Mouse (Mus musculus): ENCODE measurements at regions not wholly inside any gene's neighbourhood (a gene's known extent, or its start where the extent isn't known, plus 50 kb on each side); places are given as distances from the start of the nearest gene placed in this dataset.
A peak's percentile ranks its signal among the peaks of the same experiment; 100 is the strongest.

DNA sequence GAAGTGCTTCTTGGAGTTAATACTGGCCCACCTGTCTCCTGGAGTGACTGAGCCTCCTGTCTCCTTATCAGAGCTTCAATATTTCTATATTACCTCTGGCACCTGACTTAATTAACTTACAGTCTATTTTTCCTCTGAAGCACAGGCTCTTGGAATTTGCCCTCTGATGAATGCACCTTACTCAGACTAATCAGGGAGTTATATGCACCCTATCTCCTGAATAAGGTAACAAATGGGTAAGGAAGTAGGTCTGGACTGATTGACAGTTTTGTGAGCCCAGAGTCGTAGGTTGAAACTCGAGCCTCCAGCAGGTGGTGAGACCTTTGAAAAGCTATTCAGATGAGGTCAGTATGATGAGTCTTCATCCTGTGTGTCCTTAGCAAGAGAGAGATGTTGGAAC, 304.9 kb upstream of the Mki67 start:
- Histone ChIP-seq H3K36me3 (ENCODE audit: control insufficient read depth, insufficient read depth, low read length) (no peaks in the 10 kb centered on the region), H3K9me3 (ENCODE audit: control insufficient read depth, low read length) (no peaks in the 10 kb centered on the region), H3K4me3 (ENCODE audit: low read depth, low read length) (no peak overlapping the region), H3K4me2 (ENCODE audit: low read depth, low read length) (no peak overlapping the region), H3K4me1 (ENCODE audit: control insufficient read depth, insufficient read depth, low read length) (0 out of 2 replicates have a peak, but pooled peaks cover 5% of the 10 kb centered on the region), H3K27ac (replicated peaks; ENCODE audit: low read depth, low read length) (no peak overlapping the region), H3K27me3 (replicated peaks; ENCODE audit: control insufficient read depth, insufficient read depth, low read length) (no peaks in the 10 kb centered on the region), H3K9ac (ENCODE audit: low read depth, low read length) (no peak overlapping the region)
- WGBS = 43% methylated on average over 2 of the region's 2 CpGs
- no peak for DNase-seq (ENCODE audit: low spot score)
- no peak for ATAC-seq (ENCODE audit: low read depth)

DNA sequence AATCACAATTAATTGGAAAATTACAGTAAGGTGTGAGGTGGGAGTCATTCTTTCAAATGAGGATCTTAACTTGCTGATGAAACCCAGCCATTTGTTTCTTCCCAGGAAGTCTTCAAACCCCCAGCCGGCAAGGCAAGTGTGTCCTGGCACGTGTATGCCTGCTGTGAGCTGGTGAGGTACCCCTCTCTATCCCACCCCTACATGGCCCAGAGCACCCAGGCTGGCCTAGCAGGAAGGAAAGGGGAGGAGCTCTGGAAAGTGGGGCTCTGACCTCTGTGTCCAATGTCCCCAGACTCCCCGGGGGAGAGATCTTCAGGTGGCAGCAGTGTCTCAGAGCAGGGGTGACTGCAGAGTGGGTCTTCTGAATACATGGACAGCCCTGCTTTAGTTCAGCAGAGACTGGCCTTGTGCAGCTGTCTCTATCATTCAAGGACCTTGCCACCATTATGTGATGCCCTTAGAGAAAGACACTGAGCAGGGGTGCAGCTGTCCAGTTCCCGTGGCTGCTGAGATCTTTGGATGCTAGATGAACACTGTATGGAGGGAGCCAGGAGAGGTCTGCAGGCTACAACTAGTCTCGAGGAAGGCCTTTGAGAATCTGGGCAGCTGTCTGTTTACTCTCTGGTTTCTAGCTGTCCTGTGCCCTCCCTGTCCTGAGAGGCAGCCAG, 306.8 kb upstream of the Mki67 start:
- DNase-seq (ENCODE audit: low spot score) (peak; percentile 76), ATAC-seq (ENCODE audit: low read depth) (peak; percentile 76)
- no peak overlapping the region for H3K9ac ChIP-seq (ENCODE audit: low read depth, low read length)
- H3K4me3 ChIP-seq (ENCODE audit: low read depth, low read length) = no peak overlapping the region
- no peaks in the 10 kb centered on the region for H3K9me3 ChIP-seq (ENCODE audit: control insufficient read depth, low read length)
- 0 out of 2 replicates have a peak, but pooled peaks cover 5% of the 10 kb centered on the region for H3K4me1 ChIP-seq (ENCODE audit: control insufficient read depth, insufficient read depth, low read length)
- no peak overlapping the region for H3K27ac ChIP-seq (replicated peaks; ENCODE audit: low read depth, low read length)
- WGBS = 65% methylated on average over 5 of the region's 5 CpGs
- no peaks in the 10 kb centered on the region for H3K36me3 ChIP-seq (ENCODE audit: control insufficient read depth, insufficient read depth, low read length)
- no peaks in the 10 kb centered on the region for H3K27me3 ChIP-seq (replicated peaks; ENCODE audit: control insufficient read depth, insufficient read depth, low read length)
- H3K4me2 ChIP-seq (ENCODE audit: low read depth, low read length) = no peak overlapping the region

DNA sequence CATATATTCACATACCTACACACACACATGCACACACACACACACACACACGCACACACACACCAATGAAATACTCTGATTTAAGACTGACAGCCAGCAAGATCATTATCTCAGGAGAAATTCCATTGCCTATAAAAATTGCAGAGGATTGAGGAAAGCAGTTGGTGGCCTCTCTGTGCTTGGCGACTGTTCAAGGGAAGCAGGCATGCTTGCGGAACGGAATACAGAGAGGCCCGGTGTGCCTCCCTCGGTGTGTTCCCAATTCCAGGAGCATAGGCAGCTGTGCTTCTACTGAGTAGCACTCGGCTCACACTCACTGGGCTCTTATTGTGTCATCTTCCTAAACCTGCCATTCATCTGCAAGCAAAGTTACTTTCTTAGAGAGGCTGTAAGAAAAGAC, 310.3 kb upstream of the Mki67 start:
- peak; percentile 61 for DNase-seq (ENCODE audit: low spot score)
- WGBS = 31% methylated on average over 7 of the region's 7 CpGs
- no peak overlapping the region for H3K4me3 ChIP-seq (ENCODE audit: low read depth, low read length)
- H3K27ac ChIP-seq (replicated peaks; ENCODE audit: low read depth, low read length) = no peak overlapping the region
- ATAC-seq (ENCODE audit: low read depth) = no peak
- H3K36me3 ChIP-seq (ENCODE audit: control insufficient read depth, insufficient read depth, low read length) = no peaks in the 10 kb centered on the region
- no peak overlapping the region for H3K9ac ChIP-seq (ENCODE audit: low read depth, low read length)
- H3K4me1 ChIP-seq (ENCODE audit: control insufficient read depth, insufficient read depth, low read length) = 0 out of 2 replicates have a peak, but pooled peaks cover 5% of the 10 kb centered on the region
- no peak overlapping the region for H3K4me2 ChIP-seq (ENCODE audit: low read depth, low read length)
- no peaks in the 10 kb centered on the region for H3K9me3 ChIP-seq (ENCODE audit: control insufficient read depth, low read length)
- H3K27me3 ChIP-seq (replicated peaks; ENCODE audit: control insufficient read depth, insufficient read depth, low read length) = no peaks in the 10 kb centered on the region

DNA sequence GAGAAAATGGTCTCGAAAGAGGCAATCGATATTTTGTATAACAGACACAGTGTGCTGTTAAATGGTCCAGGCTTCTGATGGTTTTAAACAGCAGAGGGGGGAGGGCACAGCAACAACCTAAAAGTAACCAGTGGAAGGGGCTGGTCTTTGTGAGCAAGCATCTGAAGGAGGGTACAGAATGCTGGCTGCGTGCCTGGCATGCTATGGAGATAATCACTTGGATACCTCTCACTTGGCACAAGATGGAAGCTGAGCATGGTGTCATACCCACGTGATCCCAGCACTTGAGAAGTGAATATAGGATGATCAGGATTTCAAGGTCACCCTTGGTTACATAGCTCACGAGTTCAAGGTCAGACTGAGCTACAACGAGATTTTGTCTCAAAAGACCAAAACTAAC, 315.9 kb upstream of the Mki67 start:
- Histone ChIP-seq H3K4me3 (ENCODE audit: low read depth, low read length) (no peak overlapping the region), H3K36me3 (ENCODE audit: control insufficient read depth, insufficient read depth, low read length) (no peaks in the 10 kb centered on the region), H3K27me3 (replicated peaks; ENCODE audit: control insufficient read depth, insufficient read depth, low read length) (no peaks in the 10 kb centered on the region), H3K9me3 (ENCODE audit: control insufficient read depth, low read length) (no peaks in the 10 kb centered on the region), H3K9ac (ENCODE audit: low read depth, low read length) (no peak overlapping the region), H3K4me1 (ENCODE audit: control insufficient read depth, insufficient read depth, low read length) (no peaks in the 10 kb centered on the region), H3K4me2 (ENCODE audit: low read depth, low read length) (no peak overlapping the region), H3K27ac (replicated peaks; ENCODE audit: low read depth, low read length) (no peak overlapping the region)
- ATAC-seq (ENCODE audit: low read depth) (no peak), DNase-seq (ENCODE audit: low spot score) (no peak)
- WGBS = 84% methylated on average over 6 of the region's 6 CpGs

DNA sequence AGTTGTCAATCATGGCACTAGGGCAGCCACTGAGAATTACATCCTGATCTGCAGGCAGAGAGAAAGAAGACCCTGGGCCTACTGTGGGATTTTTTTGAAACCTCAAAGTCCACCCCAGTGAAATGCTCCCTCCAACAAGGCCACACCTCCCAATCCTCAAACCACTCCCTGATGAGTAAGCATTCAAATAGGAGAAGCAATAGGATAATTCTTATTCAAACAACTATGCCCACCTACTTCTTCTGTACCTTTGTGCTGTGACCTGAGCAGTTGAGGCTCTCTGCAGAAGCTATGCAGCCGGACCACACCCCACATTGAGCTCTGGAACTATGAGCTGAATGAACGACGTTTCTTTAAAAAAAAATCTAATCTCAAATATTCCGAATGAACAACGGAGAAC, 317.4 kb upstream of the Mki67 start:
- H3K4me2 ChIP-seq (ENCODE audit: low read depth, low read length) = no peak overlapping the region
- H3K4me3 ChIP-seq (ENCODE audit: low read depth, low read length) = no peak overlapping the region
- H3K27me3 ChIP-seq (replicated peaks; ENCODE audit: control insufficient read depth, insufficient read depth, low read length) = no peaks in the 10 kb centered on the region
- H3K9me3 ChIP-seq (ENCODE audit: control insufficient read depth, low read length) = no peaks in the 10 kb centered on the region
- no peak overlapping the region for H3K27ac ChIP-seq (replicated peaks; ENCODE audit: low read depth, low read length)
- no peaks in the 10 kb centered on the region for H3K36me3 ChIP-seq (ENCODE audit: control insufficient read depth, insufficient read depth, low read length)
- DNase-seq (ENCODE audit: low spot score) = no peak
- no peak for ATAC-seq (ENCODE audit: low read depth)
- WGBS = 86% methylated on average over 5 of the region's 5 CpGs
- H3K4me1 ChIP-seq (ENCODE audit: control insufficient read depth, insufficient read depth, low read length) = no peaks in the 10 kb centered on the region
- H3K9ac ChIP-seq (ENCODE audit: low read depth, low read length) = no peak overlapping the region

DNA sequence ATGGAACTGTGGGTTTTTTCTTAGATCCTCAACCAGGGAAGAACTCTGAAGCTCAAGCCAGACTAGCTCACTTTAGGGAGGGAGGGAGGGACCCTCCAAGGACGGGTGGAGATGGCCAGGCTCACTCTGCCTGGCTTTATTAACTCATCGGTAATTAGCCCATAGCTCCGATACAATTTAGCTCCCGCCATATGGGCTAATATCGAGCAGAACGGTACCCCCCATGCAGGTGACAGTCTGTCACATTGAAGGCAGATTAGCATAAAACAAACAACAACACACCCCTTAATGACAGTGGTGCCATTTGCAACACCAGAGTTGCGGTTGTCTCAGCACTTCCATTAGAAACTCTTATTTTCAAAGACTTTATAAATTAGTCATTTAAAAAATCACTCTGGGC, 319.6 kb upstream of the Mki67 start:
- Histone ChIP-seq H3K27ac (replicated peaks; ENCODE audit: low read depth, low read length) (no peak overlapping the region), H3K9ac (ENCODE audit: low read depth, low read length) (no peak overlapping the region), H3K4me1 (ENCODE audit: control insufficient read depth, insufficient read depth, low read length) (no peaks in the 10 kb centered on the region), H3K4me3 (ENCODE audit: low read depth, low read length) (no peak overlapping the region), H3K27me3 (replicated peaks; ENCODE audit: control insufficient read depth, insufficient read depth, low read length) (no peaks in the 10 kb centered on the region), H3K9me3 (ENCODE audit: control insufficient read depth, low read length) (no peaks in the 10 kb centered on the region), H3K4me2 (ENCODE audit: low read depth, low read length) (no peak overlapping the region), H3K36me3 (ENCODE audit: control insufficient read depth, insufficient read depth, low read length) (no peaks in the 10 kb centered on the region)
- 71% methylated on average over 7 of the region's 7 CpGs for WGBS
- ATAC-seq (ENCODE audit: low read depth) = no peak
- no peak for DNase-seq (ENCODE audit: low spot score)

DNA sequence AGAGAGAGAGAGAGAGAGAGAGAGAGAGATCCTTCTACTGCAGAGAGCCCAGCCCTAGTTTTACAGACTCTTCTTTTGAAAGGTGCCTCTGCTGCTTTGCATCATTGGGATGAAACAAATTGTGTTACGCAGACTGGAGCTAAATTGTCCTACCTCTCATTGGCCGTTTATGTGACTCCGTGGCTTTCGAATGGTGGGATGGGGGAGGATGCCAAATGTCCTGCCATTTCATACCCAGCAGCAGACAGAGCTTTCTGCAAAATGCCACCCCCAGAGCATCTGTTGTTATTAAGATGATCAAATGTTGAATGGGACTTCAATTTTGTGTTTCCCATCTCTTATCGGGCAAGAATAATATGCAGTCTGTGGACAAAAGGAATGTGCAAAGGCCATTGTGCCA, 321.9 kb upstream of the Mki67 start:
- WGBS = 75% methylated on average over 5 of the region's 5 CpGs
- Histone ChIP-seq H3K4me2 (ENCODE audit: low read depth, low read length) (no peak overlapping the region), H3K4me1 (ENCODE audit: control insufficient read depth, insufficient read depth, low read length) (no peaks in the 10 kb centered on the region), H3K36me3 (ENCODE audit: control insufficient read depth, insufficient read depth, low read length) (no peaks in the 10 kb centered on the region), H3K27me3 (replicated peaks; ENCODE audit: control insufficient read depth, insufficient read depth, low read length) (no peaks in the 10 kb centered on the region), H3K27ac (replicated peaks; ENCODE audit: low read depth, low read length) (no peak overlapping the region), H3K9ac (ENCODE audit: low read depth, low read length) (no peak overlapping the region), H3K4me3 (ENCODE audit: low read depth, low read length) (no peak overlapping the region), H3K9me3 (ENCODE audit: control insufficient read depth, low read length) (no peaks in the 10 kb centered on the region)
- DNase-seq (ENCODE audit: low spot score) = no peak
- no peak for ATAC-seq (ENCODE audit: low read depth)

DNA sequence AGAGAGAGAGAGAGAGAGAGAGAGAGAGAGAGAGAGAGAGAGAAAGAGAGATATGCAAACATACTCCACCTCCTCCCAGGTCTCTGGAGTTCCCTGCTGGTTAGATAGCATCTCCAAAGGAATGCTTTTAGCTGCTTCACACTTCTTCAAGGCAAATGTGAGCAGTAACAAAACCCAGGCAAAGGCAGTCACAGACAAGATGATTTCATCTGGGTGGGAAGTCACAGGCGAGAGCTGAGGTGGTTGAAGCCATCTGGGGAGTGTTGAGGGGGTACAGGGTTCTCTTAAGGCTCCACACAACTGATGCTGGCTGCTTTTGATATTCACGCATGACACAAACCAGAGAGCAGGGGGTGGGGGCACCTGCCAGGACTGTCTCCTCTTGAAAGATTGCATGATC, 322.7 kb upstream of the Mki67 start:
- DNase-seq (ENCODE audit: low spot score) (no peak), ATAC-seq (ENCODE audit: low read depth) (no peak)
- no peak overlapping the region for H3K4me2 ChIP-seq (ENCODE audit: low read depth, low read length)
- H3K4me1 ChIP-seq (ENCODE audit: control insufficient read depth, insufficient read depth, low read length) = no peaks in the 10 kb centered on the region
- whole genome bisulfite sequencing = 38% methylated on average over 2 of the region's 2 CpGs
- no peak overlapping the region for H3K4me3 ChIP-seq (ENCODE audit: low read depth, low read length)
- H3K27me3 ChIP-seq (replicated peaks; ENCODE audit: control insufficient read depth, insufficient read depth, low read length) = no peaks in the 10 kb centered on the region
- no peak overlapping the region for H3K9ac ChIP-seq (ENCODE audit: low read depth, low read length)
- H3K36me3 ChIP-seq (ENCODE audit: control insufficient read depth, insufficient read depth, low read length) = no peaks in the 10 kb centered on the region
- no peak overlapping the region for H3K27ac ChIP-seq (replicated peaks; ENCODE audit: low read depth, low read length)
- H3K9me3 ChIP-seq (ENCODE audit: control insufficient read depth, low read length) = no peaks in the 10 kb centered on the region

DNA sequence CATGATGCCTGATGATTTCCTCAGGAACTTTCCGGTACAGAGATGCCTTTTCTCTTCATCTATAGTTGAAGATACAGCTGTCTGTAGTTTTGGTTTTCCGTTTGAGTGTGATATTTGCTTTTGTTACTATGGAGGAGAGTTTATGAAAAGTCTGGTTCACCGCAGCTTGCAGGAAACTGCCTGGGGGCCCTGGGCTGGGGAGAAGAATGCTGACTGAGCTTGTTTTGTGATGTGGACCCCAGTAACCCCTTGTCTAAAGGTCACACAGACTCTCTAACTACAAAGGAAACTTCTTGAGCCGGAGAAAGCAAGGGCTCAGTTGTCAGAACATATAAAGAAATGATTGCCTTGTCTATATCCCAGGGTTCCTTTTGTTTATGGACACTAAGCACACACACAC, 325.8 kb upstream of the Mki67 start:
- H3K9me3 ChIP-seq (ENCODE audit: control insufficient read depth, low read length) = no peaks in the 10 kb centered on the region
- H3K4me3 ChIP-seq (ENCODE audit: low read depth, low read length) = no peak overlapping the region
- H3K4me1 ChIP-seq (ENCODE audit: control insufficient read depth, insufficient read depth, low read length) = peaks cover 25% of the 10 kb centered on the region
- no peak overlapping the region for H3K4me2 ChIP-seq (ENCODE audit: low read depth, low read length)
- no peak overlapping the region for H3K9ac ChIP-seq (ENCODE audit: low read depth, low read length)
- H3K36me3 ChIP-seq (ENCODE audit: control insufficient read depth, insufficient read depth, low read length) = no peaks in the 10 kb centered on the region
- WGBS = 31% methylated on average over 4 of the region's 4 CpGs
- no peak for DNase-seq (ENCODE audit: low spot score)
- no peak for ATAC-seq (ENCODE audit: low read depth)
- H3K27ac ChIP-seq (replicated peaks; ENCODE audit: low read depth, low read length) = no peak overlapping the region
- H3K27me3 ChIP-seq (replicated peaks; ENCODE audit: control insufficient read depth, insufficient read depth, low read length) = no peaks in the 10 kb centered on the region
